Mouse (Mus musculus) A20 (cell line): Measurements from ENCODE around the gene Hk3.
A peak's percentile ranks its signal among the peaks of the same experiment; 100 is the strongest.

ENCODE experiments used
- DNase-seq: peaks from one replicate; pipeline ENCODE4 v3.0.0-alpha.2; 2011; ENCODE audit warnings: low read depth, low spot score

Gene Hk3

DNA sequence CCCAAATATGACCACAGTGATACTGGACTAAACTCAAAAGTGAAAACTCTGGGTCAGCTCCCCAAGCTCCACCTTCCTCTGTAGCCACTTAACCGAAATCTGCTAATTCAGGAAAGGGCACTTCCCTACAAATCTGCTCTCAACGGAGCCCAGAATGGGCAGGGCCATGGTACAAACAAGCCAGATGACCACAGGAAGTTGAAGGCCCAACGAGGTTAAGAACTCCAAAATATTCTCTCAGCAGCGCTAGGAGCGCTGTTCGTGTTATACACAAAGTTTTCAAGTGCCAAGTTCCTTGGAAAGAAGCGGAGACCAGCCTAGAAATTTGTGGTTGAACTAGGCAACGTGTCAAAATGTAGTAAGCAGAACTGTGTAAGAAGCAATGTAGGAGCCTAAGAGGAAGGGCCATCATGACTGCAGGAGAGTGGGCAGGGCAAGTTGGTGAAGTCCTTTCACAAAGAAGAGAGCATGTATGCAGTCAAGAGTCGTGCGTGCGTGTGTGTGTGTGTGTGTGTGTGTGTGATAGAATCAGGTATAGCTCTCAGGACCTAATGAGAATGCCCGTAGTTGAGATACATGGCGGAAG is at the start of gene Hk3:
TSS of gene Hk3 (minus strand) at position 192 of the 586 bp plus-strand sequence.
- DNase-seq = no peak

DNA sequence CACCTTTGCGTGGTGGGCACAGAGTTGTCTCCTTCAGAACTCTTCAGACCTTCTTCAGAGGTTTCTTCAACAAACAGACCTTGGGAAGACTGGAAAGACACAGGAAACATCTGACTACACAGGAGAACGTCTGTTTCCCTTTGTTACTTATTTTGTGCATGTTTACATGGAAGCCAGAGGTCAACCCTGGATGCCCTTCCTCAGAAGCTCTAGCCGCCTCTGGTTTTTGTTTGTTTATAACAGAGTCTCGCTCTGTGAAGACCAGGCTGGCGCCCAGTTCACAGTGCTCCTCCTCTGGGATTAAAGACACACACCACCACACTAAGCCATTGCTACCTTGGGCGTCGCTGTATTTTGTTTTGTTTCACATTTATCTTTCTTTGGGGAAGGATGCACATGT is 48.5 kb upstream of the Hk3 start:
- DNase-seq = no peak

DNA sequence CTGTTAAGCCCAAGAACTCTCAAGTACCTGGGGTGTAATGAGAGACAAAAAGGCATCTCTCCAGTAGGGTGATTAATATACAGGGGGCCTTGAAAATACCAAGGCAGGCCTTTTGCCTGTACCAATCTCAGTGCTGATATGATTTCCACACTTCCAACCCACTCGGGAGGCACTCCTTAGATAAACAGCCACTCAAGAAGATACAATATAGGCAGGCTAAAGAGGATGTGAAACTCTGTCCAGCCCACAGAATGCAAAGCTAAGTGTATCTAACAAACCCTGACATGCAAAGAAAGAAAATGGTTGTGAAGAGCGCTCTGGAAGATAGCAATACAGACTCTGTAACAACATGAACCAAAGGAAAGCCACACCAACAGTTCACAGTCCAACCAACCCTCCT is 42.1 kb upstream of the Hk3 start:
- peak; percentile 80 for DNase-seq

DNA sequence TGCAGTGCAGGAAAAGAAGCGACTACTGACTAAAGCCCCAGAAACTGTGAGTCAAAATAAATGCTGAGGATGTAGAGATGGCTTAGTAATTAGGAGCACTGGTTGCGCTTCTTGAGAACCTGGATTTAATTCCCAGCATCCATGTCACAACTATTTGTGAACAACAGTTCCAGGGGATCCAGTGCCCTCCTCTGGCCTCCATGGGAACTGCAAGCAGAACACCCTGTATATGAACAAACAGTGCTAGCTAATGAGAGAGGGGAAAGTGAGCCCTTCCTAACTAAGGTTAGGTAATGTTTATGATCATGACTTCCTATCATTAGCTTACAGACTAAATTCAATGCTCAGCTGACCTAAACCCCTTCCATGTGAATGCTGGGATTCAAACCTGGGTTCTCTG is 36.9 kb upstream of the Hk3 start:
- peak; percentile 45 for DNase-seq

DNA sequence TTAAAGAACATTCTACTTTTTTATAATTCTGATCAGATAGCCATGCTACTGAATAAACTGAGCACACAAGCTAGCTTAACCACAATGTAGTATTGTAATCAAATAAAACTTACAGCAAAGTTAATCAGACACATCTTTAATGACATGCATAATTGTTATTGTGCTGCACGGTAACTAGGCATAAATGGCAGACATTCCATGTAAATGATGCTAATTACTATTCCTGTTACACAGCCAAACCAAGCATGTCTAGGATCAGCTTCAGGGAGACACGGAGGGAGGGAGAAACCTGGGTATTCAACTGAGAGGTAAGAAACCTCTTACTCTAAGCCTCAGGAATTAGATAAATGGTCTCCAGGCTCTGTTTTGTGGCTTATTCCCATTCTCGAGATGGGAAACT is 26.5 kb upstream of the Hk3 start:
- DNase-seq = no peak

DNA sequence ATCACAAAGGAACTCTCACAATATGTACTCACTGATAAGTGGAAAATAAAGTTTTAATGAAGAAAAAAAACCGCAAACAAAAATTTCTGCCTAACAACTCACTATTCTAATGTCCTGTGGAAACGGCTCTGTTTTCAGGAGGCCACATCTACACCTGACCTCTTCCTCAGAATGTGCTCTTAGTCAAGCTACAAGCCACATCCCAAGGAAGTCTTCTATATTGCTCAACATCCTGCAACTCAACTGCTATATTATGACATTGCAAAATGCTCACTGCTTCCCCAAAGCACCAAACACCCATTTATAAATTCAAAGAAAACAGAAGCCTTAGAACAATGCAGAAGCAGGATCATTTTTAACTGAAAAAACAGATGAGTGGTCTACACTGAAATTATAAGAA is 18.8 kb upstream of the Hk3 start:
- no peak for DNase-seq

DNA sequence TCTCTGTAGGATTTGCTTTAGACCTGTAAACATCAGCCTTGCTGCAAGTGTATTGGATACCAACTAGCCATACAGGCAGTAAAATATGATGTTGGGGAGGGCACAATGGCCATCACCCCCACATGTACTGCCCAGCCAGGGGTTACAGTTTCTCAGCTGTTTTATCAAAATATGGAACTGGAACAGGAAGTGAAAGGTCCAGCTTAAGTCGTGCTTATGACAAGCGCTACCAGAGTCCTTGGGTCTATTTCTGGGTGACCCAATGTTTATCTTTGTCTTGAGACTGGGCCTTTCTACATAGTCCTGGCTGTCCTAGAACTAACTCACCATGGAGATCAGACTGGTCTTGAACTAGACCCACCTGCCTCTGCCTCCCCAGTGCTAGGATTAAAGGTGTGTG is 3.0 kb upstream of the Hk3 start:
- peak; percentile 65 for DNase-seq

DNA sequence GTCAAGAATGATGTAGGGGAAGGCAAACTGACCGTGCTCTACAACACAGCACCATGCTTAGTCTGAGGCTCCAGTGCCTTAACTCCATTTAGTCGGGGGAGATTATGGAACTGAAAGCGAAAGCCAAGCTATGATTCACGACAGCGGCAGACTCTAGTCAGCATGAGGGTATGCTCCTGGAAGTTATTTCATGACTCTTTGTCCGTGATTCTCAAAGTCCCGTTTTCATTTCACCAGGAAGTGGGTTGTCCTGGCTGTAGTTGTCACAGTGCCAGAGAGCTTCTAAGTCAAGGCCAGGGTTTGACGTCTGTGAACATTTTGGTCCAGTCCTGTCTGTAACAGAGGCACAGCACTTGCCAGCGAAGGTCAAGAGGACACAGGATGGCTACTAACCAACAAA is 1.5 kb upstream of the Hk3 start:
- peak; percentile 81 for DNase-seq

DNA sequence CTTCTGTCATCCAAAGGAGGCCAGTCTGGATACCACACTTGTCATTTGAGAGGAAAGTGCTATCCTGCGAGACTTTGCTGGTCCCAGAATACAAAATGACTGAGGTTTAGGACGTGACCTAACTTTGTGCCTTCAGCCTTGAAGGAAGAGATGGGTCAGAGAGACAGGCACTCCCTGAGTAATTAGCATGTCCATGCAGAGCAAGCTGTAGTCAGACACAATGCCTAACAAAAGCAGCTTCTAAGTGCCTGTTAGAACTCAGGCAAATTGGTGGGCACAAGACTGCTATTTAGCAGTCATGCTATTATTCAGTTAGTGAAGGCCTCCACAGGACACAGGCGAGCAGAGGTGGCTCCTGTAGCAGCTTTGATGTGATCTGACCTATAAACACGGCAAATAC is 1.1 kb upstream of the Hk3 start:
- no peak for DNase-seq

DNA sequence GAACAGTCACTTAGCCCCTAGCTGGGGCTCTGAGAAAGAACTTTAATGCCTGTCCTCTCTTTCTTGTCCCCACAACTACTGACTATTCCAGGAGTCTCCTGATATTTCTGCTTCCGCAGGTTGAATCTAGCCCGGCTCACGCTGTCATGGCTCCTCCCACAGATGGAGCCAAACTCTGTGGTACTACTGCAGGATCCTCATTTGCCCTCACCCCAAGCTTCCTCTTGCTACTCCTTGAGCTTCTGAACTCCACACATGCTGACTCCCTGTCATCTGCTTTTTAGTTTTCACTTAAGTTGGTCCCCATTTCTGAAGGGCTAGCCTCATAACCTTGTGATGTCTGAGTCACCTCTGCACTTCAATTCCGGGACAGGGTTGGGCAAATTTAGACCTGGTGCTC is 1.1 kb downstream of the Hk3 start:
- DNase-seq = no peak

DNA sequence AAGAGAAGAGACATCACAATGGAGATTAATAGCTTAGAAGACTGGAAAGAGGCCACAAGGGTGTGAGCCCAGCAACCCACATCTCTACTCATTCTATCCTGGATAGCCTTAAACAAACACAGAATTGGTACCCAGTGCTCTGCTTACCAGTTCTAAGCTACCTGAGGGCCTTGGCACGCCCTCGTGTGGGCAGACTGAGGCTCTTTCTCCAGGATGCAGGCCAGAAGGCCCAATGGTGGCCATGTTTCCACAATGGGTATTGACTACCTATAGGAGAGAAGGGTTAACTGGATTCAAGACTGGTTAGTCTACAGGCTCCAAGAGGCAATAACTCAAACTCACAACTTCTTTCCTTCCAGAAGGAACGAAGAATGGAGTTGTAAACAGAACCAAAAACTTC is 2.0 kb downstream of the Hk3 start:
- DNase-seq = no peak

DNA sequence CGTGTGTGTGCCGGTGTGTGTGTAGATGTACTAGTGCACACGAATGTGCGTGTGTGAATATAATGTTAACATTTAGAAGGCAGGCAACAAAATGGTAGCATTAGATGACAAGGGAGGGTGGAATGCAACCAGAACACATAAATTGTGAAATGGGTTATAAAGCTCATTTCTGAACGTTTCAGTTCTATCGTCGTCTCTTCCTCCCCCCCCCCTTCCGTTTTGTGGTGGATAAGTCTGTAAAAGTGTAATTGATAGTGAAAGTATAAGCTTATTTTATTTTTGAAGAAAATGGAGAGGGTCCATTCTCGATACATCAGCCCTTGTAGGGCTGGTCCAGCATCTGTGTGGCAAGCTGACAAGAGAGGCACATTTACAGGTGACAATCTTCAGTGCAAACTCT is 2.5 kb downstream of the Hk3 start:
- DNase-seq = no peak

DNA sequence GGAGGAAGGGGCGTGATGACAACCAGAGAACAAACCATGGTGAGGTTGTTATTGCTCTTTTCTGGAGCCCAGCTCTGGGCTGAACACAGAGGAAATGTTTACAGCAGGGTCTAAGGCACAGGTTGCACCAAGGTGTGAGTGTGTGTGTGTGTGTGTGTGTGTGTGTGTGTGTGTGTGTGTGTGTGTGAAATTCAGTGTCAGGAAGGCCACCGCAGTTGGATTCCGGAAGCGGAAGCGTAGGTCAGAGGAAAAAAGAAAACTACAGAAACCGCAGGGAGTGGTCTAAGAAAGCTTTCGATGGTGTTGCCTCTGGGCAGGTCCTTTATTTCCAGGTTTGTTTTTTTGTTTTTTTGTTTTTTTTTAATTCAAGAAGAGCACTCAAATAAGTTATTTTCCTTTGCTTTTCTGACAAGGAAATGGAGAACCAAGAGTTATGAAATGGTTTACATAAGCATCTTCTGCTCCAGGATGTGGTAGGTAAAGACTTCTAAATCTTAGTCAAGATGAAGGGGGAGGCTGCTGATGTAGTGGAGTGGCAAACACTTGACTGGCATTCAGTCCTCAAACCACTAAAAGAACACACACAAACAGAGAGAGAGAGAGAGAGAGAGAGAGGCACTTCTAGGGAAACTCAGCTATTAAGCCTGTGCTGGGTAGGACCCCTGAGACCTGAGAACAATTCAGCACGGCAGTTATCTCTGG is 3.1 kb downstream of the Hk3 start:
- no peak for DNase-seq

DNA sequence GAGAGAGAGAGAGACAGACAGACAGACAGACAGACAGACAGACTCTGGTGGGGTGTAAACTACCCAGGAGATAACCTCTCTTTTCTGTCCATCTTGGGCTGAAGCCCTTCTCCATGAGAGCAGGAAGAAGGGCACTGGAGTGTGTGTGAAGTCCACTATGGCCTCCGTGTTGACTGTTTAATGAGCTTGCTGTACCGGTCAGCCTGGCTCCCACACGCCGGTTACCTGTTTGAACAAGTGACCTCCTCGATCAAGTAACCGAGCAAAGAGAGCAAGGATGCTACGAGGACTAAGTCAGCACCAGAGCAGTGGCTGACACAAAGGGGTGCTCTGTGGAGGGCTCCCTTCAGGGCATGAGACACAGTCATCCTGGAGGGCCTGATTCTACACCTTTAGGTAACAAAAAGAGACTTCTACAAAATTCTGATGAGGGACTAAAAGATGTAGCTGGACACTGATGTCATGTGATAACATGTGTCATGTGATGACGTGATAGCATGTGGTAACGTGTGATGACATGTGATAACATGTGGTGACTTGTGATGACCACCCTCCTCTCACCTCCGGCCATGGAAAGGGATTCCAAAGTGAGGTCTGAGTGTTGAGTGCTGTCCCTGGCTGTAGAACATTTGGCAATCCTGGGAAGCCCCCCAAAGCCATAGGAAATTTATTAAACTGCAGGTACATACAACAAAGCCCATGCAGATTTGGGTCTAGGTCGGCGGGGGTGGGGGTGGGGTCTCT is 3.9 kb downstream of the Hk3 start:
- DNase-seq = no peak

DNA sequence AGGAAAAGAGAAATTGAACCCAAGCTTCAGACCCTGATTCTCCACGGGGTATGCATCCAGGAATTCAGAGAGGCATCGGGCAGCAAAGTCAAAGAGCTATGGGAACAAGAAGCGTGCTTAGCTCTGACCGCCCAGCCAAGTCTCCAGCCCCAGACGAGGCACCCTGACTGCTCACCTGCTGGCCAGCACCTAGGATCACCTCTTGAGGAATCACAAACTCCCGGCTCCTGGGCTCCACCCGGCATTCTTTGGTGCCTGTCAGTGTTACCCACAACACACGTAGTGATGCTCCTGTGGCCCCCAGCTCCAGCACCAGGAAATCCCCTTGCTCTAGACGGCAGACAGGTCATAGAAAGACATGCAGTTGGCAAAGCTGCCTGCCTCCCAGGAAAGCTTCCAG is 6.7 kb downstream of the Hk3 start:
- no peak for DNase-seq

DNA sequence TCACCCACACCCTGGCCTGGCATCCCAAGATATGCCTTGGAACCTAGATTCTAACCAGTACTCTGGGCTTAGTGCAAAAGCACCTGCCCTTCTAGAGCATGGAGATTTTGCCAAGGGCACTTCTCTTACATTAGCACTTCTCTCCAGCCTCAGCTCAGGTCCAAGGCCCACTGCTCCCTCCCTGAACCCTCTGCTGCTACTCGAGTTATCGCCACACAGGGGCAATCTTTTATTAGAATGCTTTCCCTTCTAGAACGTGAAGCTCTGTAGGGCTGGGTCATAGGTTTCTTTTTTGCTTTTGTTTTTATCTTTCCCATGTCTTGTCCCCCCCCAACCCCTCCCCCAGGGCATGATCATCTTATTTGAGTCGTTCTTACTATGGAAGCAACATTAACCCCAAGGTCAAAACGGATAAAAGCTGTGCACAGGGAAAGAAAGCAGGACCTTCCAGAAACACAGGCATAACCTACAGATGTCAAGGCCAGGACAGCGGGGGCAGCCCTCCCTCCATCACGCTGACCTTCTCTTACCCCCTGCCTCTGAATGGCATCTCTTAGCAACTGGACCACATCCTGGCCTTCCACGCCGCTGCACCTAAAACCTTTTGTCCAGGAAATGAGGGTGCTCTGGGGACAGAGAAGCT is 7.4 kb downstream of the Hk3 start:
- DNase-seq = peak; percentile 35

DNA sequence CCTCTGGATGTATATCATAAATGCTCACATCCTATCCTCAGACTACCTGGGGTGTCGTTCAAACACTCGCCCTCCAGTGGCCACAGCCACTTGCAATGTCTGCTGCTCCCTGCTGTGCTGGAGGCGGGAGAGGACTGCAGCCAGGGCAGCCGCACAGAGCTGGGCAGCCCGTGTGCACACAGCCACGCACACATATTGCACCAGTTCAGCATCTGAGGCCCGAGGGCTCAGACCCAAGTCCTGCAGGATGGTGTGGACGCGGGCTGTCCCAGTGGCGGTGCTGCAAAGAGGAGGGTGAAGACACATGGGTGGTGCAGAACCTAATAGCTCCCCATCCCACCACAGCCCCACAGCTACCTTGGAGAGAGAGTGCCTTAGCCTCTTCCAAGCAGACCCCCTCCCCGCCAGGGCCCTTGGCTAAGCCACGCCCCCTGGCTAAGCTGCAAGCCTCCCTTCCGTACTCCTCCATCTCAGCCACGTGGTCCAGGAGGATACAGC is 9.2 kb downstream of the Hk3 start:
- DNase-seq = no peak

DNA sequence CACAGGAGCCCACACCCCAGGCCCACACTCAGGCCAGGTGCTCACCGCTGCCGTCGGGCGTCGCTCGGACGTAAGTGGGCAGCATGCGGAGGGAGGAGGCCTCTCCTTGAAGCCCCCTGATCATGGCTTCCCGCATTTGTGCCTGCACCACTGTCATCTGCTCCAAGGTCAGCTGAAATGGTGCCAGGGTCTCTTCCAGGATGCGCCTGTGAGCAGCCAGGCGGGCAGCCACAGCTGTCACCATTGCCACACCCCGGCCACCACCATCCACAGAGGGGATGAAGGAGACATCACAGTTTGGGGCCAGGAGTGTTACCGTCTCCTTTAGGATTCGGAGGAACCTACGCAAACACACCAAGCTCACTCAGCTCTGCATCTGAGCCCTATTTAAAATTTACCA is 10.1 kb downstream of the Hk3 start:
- DNase-seq = no peak

DNA sequence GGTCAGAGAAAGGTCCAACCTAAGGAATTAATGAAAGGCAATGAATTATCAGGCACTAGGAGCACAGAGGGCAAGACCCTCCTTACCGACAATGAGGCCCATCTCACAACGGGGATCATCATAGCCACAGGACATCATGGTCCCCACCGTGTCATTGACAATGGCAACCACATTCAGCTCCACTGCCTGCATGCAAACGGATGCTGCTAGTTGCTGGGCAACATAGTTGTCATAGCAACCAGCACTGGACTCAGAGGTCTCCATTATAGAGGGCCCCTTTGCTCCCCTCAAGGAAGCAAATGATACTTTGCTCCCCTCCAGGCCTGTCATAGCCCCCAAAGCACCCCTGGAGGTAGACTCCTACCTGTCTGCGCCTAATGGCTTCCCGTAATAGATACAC is 12.6 kb downstream of the Hk3 start:
- DNase-seq = no peak

DNA sequence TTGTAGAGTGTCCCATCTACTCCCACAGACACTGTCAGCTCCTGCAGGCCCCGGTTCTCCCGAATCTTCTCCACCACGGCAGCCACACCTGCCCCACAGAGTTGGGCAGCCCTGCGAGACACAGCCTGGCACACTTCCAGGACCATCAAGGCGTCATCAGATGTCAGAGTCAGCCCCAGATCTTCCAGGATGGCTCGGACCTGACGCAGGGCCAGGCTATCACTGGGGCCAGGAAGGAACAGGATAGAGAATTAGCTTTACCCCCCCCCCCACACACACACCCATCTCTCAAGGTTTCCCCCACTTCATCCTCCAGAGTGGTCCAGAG is 14.8 kb downstream of the Hk3 start:
- DNase-seq = no peak

DNA sequence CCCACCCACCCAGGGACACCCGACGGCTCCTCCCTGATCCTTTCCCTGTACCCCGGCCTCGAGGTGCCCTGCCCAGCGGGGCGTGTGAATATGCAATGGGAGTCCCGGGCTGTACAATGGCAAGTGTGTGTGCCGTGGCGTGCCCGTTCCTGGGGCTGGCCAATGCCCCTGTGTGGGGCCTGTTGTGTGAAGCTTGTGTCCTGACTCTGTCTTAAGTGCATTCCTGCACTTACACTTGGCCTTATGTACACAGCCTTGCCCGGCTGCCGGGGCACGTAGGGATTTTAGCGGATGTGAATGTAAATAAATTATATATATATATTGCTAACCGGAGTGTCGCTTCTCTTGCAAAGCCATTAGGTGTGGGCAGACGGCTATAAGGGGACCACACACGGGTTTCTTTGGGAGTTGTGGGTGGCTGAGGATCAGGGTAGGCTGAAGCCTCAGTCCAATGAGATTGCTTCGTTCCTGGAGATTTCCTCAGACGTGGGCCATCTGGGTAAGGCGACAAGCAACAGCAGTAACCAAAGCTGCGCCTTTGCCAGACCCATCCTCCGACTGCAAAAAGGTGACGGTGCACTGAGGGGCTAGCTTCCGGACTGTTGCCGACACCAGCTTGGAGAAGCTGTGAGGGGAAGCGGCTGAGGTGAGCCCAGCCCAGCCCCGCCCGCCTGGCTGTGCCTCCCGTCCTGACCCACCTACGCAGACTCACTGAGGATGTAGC is 15.3 kb downstream of the Hk3 start:
- no peak for DNase-seq

DNA sequence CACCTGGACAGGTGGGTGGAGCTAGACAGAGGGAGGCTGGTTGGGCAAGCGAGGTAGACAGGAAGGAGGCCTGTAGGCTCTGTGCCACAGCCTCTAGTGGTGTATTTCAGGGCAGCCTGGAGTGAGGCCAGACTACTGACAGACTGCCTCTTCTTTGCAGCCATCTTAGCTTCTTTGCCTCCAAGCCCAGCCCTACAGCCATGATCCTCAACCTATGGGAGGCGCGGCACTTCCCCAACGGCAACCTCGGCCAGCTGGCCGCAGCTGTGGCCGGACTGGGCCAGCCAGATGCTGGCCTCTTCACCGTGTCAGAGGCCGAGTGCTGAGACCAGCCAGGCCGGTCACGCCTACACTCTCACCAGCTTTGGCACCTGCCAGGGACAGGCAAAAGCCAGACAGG is 16.5 kb downstream of the Hk3 start:
- DNase-seq = no peak
